Mouse (Mus musculus) splenic B cell, adult 2 months (primary cell): ENCODE measurements around the gene Igf2.

Source experiments
- DNase-seq: peaks from one replicate; pipeline ENCODE4 v3.0.0-alpha.2; 2011; ENCODE audit warnings: low read depth, low spot score
- H3K27me3 ChIP-seq: 2 replicates; pipeline ENCODE4 v1.6.1; 2012; ENCODE audit warnings: mild to moderate bottlenecking, low read length, moderate library complexity, mixed read lengths; ENCODE audit not compliant: control insufficient read depth, poor library complexity, insufficient read depth, severe bottlenecking
- H3K36me3 ChIP-seq: 2 replicates; pipeline ENCODE4 v1.6.1; 2012; ENCODE audit warnings: mild to moderate bottlenecking, low read length, moderate library complexity, mixed read lengths; ENCODE audit not compliant: control insufficient read depth, poor library complexity, insufficient read depth, severe bottlenecking

Igf2 gene

GRCm38 (mm10) chr7:142646676-142647075 is 19.9 kb downstream of the Igf2 start:
- Histone ChIP-seq H3K36me3 (no peaks in the 10 kb centered on the region), H3K27me3 (no peaks in the 10 kb centered on the region)
- no peak for DNase-seq

GRCm38 (mm10) chr7:142645045-142645444 is 21.6 kb downstream of the Igf2 start:
- no peak for DNase-seq
- Histone ChIP-seq H3K27me3 (no peaks in the 10 kb centered on the region), H3K36me3 (no peaks in the 10 kb centered on the region)

GRCm38 (mm10) chr7:142636178-142636577 is 30.4 kb downstream of the Igf2 start:
- Histone ChIP-seq H3K36me3 (no peaks in the 10 kb centered on the region), H3K27me3 (no peaks in the 10 kb centered on the region)
- DNase-seq, result no peak

DNA sequence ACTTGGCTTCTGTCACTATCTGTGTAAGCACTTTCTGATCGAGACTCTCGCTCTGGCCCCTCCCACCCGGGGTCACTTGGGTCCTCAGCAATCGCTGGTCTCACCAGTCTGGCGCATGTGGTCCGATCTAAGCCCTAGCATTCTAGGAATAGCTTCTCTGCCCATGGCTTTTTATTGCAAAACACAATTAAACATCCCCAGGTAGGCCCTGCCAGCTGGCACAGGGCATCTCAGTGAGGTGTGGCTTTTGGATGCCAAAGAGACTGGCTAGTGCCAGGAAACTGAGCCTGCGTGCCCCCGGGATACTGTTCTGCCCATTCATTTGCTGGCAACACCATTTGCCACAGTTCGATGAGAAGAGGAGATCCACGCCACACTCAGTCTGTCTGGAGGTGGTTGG is 35.9 kb downstream of the Igf2 start:
- DNase-seq, result no peak
- Histone ChIP-seq H3K27me3 (no peaks in the 10 kb centered on the region), H3K36me3 (no peaks in the 10 kb centered on the region)

DNA sequence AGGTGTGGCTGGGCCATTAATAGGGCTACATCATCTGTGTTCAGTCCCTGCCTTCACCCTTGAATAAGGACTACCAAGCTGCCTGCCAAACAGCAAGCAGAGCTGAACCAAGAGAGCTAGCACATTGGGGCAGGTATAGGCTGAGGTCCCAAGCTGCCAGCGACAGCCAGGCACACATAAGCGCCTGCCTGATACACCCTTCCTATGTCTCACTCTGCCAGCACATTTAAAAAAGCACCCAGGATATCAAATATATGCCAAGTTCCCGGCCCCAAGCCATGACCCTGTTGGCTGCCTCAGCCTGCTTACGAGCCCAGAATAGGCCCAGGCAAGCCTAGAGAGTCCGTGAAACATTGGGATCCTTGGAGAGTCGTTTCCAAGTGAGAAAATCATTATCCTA is 36.8 kb downstream of the Igf2 start:
- no peak for DNase-seq
- Histone ChIP-seq H3K36me3 (no peaks in the 10 kb centered on the region), H3K27me3 (no peaks in the 10 kb centered on the region)

- Histone ChIP-seq H3K27me3 (no peaks in the 10 kb centered on the region; the same call in 1 of the 2 replicates), H3K36me3 (no peaks in the 10 kb centered on the region)
- DNase-seq, result no peak
Observed at GRCm38 (mm10) chr7:142622180-142622579, 44.4 kb downstream of the Igf2 start.

DNA sequence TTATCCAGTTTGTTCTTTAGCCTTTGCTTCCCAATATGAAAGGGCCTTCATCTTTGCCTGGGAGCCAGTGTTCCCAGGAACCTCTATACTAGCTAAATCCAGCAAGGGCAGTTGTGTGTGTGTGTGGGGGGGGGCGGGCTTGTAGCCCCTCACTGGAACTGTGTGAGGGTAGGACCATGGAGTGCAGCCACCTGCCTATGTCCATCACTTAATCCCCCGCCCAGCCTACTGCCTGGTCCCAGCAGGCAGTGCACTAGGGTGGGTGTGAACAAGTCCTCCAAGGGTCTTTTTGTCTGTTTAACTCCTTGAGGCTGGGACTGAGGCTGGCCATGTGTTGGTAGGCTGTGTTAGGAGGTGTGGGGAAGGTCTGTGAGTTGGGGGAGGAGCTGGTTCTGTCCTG is 53.5 kb downstream of the Igf2 start:
- DNase-seq, result no peak
- Histone ChIP-seq H3K36me3 (no peaks in the 10 kb centered on the region), H3K27me3 (no peaks in the 10 kb centered on the region)

GRCm38 (mm10) chr7:142610627-142611406 is 55.8 kb downstream of the Igf2 start:
- no peaks in the 10 kb centered on the region for H3K36me3 ChIP-seq
- H3K27me3 ChIP-seq, result no peaks in the 10 kb centered on the region
- peak; percentile 22 for DNase-seq

GRCm38 (mm10) chr7:142600921-142601320 is 65.7 kb downstream of the Igf2 start:
- Histone ChIP-seq H3K36me3 (no peaks in the 10 kb centered on the region), H3K27me3 (no peaks in the 10 kb centered on the region)
- no peak for DNase-seq
